In the genomic region with DNA sequence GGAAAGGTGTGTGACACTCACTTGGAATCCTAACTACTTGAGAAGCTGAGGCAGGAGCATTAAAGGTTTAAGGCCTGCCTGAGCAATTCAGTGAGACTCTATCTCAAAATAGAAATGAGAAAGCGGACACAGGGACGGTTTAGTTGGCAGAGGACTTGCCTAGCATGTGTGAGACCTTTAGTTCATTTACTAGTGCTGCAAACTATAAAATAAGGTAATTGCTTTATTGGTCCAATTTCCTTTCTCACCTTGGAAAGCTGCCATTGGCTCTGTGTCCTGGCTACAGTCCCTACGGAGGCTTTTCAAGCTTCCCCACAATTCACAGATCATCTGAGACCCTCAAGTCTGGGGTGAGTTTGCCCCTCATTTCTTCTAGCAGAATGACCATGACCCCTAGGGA, we compare ENCODE assay signal across 18 mouse cellular contexts.
A peak's percentile ranks its signal among the peaks of the same experiment; 100 is the strongest.
DNase-seq lines count a peak whose midpoint lies in the region; ATAC-seq and TF ChIP-seq lines count a peak whose summit lies in the region.
"Had no signal": no experiment of that assay in that cellular context is flagged by ENCODE, and none has a peak within 500 bp of the region (broad histone marks: within the 10 kb centered on the region; RNA-seq: fewer than 3 reads in every experiment).

No protein-coding gene starts in this region.

- H3K9ac ChIP-seq in hindbrain, postnatal 0 days (replicated peaks; ENCODE audit: low read length) = no peak overlapping the region
- H3K9ac ChIP-seq in hindbrain, embryonic 12.5 days = no peak overlapping the region
- H3K9ac ChIP-seq in midbrain, embryonic 14.5 days (replicated peaks; ENCODE audit: low read length) = no peak overlapping the region
- no peak overlapping the region for H3K9ac ChIP-seq in midbrain, embryonic 13.5 days (replicated peaks)
- H3K9ac ChIP-seq: embryonic facial prominence, embryonic 12.5 days; hindbrain, embryonic 14.5 days; neural tube, embryonic 12.5 days had no signal

- TF ChIP-seq CTCF in hindbrain, postnatal 0 days (IDR thresholded peaks at IDR 0.05; ENCODE audit: low read depth) = no peak

- H3K4me3 ChIP-seq in hindbrain, postnatal 0 days (ENCODE audit: low read length) = no peak overlapping the region
- H3K4me3 ChIP-seq in hindbrain, embryonic 12.5 days = no peak overlapping the region
- no peak overlapping the region for H3K4me3 ChIP-seq in midbrain, embryonic 14.5 days (replicated peaks; ENCODE audit: low read depth, low read length)
- H3K4me3 ChIP-seq in midbrain, embryonic 13.5 days (replicated peaks) = no peak overlapping the region
- H3K4me3 ChIP-seq: embryonic facial prominence, embryonic 12.5 days; heart, adult 2 months; neural tube, embryonic 12.5 days had no signal

- peak overlapping the region; percentile 12; the same call in 1 of the 2 replicates for H3K27ac ChIP-seq in hindbrain, postnatal 0 days
- no peak overlapping the region for H3K27ac ChIP-seq in hindbrain, embryonic 12.5 days
- H3K27ac ChIP-seq in midbrain, embryonic 14.5 days (replicated peaks; ENCODE audit: low read depth, low read length) = no peak overlapping the region
- H3K27ac ChIP-seq in midbrain, embryonic 13.5 days = no peak overlapping the region
- H3K27ac ChIP-seq: embryonic facial prominence, embryonic 12.5 days; heart, adult 2 months; hindbrain, embryonic 14.5 days; macrophage; neural tube, embryonic 12.5 days had no signal

- ATAC-seq in hindbrain, postnatal 0 days = no peak
- ATAC-seq in hindbrain, embryonic 12.5 days (ENCODE audit: low FRiP score) = no peak
- no peak for ATAC-seq in midbrain, embryonic 14.5 days (ENCODE audit: low FRiP score, low TSS enrichment)
- ATAC-seq in midbrain, embryonic 13.5 days = no peak
- ATAC-seq: activated CD4-positive, CD25-positive, alpha-beta regulatory T cell, adult 4 months had no signal

- H3K4me1 ChIP-seq in hindbrain, postnatal 0 days (ENCODE audit: insufficient read depth, low read length) = no peaks in the 10 kb centered on the region
- peaks cover 6% of the 10 kb centered on the region; the same call in 1 of the 2 replicates for H3K4me1 ChIP-seq in hindbrain, embryonic 12.5 days
- 0 out of 2 replicates have a peak, but pooled peaks cover 3% of the 10 kb centered on the region for H3K4me1 ChIP-seq in midbrain, embryonic 14.5 days (ENCODE audit: control insufficient read depth, insufficient read depth, low read length)
- peaks cover 6% of the 10 kb centered on the region; the same call in 1 of the 2 replicates for H3K4me1 ChIP-seq in midbrain, embryonic 13.5 days (replicated peaks)
- H3K4me1 ChIP-seq: neural tube, embryonic 12.5 days had no signal

- H3K4me2 ChIP-seq in hindbrain, postnatal 0 days (ENCODE audit: low read depth, low read length) = no peak overlapping the region
- no peak overlapping the region for H3K4me2 ChIP-seq in hindbrain, embryonic 12.5 days (replicated peaks)
- H3K4me2 ChIP-seq in midbrain, embryonic 14.5 days (ENCODE audit: low read length) = no peak overlapping the region
- H3K4me2 ChIP-seq in midbrain, embryonic 13.5 days (replicated peaks) = no peak overlapping the region
- H3K4me2 ChIP-seq: embryonic facial prominence, embryonic 12.5 days; hindbrain, embryonic 14.5 days; neural tube, embryonic 12.5 days had no signal

- no peaks in the 10 kb centered on the region for H3K36me3 ChIP-seq in hindbrain, postnatal 0 days (ENCODE audit: insufficient read depth, low read length)
- no peaks in the 10 kb centered on the region for H3K36me3 ChIP-seq in hindbrain, embryonic 12.5 days
- no peaks in the 10 kb centered on the region for H3K36me3 ChIP-seq in midbrain, embryonic 14.5 days (ENCODE audit: control insufficient read depth, insufficient read depth, low read length)
- no peaks in the 10 kb centered on the region for H3K36me3 ChIP-seq in midbrain, embryonic 13.5 days
- H3K36me3 ChIP-seq: embryonic facial prominence, embryonic 12.5 days; neural tube, embryonic 12.5 days had no signal

- no peaks in the 10 kb centered on the region for H3K9me3 ChIP-seq in hindbrain, postnatal 0 days (ENCODE audit: low read length)
- no peaks in the 10 kb centered on the region for H3K9me3 ChIP-seq in hindbrain, embryonic 12.5 days (replicated peaks)
- no peaks in the 10 kb centered on the region for H3K9me3 ChIP-seq in midbrain, embryonic 14.5 days (ENCODE audit: control insufficient read depth, low read length)
- peaks cover 5% of the 10 kb centered on the region; the same call in 1 of the 2 replicates for H3K9me3 ChIP-seq in midbrain, embryonic 13.5 days
- H3K9me3 ChIP-seq: embryonic facial prominence, embryonic 12.5 days; neural tube, embryonic 12.5 days had no signal

- no peaks in the 10 kb centered on the region for H3K27me3 ChIP-seq in hindbrain, postnatal 0 days (ENCODE audit: insufficient read depth, low read length)
- no peaks in the 10 kb centered on the region for H3K27me3 ChIP-seq in hindbrain, embryonic 12.5 days
- no peaks in the 10 kb centered on the region for H3K27me3 ChIP-seq in midbrain, embryonic 14.5 days (ENCODE audit: control insufficient read depth, insufficient read depth, low read length)
- H3K27me3 ChIP-seq in midbrain, embryonic 13.5 days = no peaks in the 10 kb centered on the region
- H3K27me3 ChIP-seq: embryonic facial prominence, embryonic 12.5 days; neural tube, embryonic 12.5 days had no signal

- 50% methylated on average over 3 of the region's 3 CpGs for WGBS in hindbrain, postnatal 0 days
- WGBS in hindbrain, embryonic 12.5 days = 95% methylated on average over 3 of the region's 3 CpGs
- 87% methylated on average over 3 of the region's 3 CpGs for WGBS in midbrain, embryonic 14.5 days
- 82% methylated on average over 3 of the region's 3 CpGs for WGBS in midbrain, embryonic 13.5 days

- peak; percentile 7 for DNase-seq in adrenal gland, postnatal 10 days
- no peak for DNase-seq in adrenal gland, postnatal 14 days
- no peak for DNase-seq in hindbrain, postnatal 0 days (ENCODE audit: low spot score)
- DNase-seq in midbrain, embryonic 14.5 days = peak; percentile 8
- DNase-seq in kidney, adult 11 months = no peak
- no peak for DNase-seq in spleen, adult 12 weeks (ENCODE audit: low spot score)
- DNase-seq: heart, adult 2 months; heart, postnatal 10 days; kidney, adult 8-10 months; kidney, postnatal 36 days; right cerebral cortex, postnatal 4 days had no signal

Comparison
In these comparisons a context has a peak if more than half of its experiments do, and no peak if none do; other contexts are left out.
1. DNase-seq: peak in adrenal gland, postnatal 10 days (single experiment) and midbrain, embryonic 14.5 days (single experiment); none in adrenal gland, postnatal 14 days (single experiment), hindbrain, postnatal 0 days (single experiment), kidney, adult 11 months (single experiment) and spleen, adult 12 weeks (single experiment).